Mouse (Mus musculus): ENCODE data around the gene Mfrp. TPM values are rescaled to one million over a fixed set of nuclear protein-coding genes. Genes with fewer than 3 reads are reported as not detected.

Mfrp gene
- polyA plus RNA-seq, 1 experiment from 2014 or later = not detected

DNA sequence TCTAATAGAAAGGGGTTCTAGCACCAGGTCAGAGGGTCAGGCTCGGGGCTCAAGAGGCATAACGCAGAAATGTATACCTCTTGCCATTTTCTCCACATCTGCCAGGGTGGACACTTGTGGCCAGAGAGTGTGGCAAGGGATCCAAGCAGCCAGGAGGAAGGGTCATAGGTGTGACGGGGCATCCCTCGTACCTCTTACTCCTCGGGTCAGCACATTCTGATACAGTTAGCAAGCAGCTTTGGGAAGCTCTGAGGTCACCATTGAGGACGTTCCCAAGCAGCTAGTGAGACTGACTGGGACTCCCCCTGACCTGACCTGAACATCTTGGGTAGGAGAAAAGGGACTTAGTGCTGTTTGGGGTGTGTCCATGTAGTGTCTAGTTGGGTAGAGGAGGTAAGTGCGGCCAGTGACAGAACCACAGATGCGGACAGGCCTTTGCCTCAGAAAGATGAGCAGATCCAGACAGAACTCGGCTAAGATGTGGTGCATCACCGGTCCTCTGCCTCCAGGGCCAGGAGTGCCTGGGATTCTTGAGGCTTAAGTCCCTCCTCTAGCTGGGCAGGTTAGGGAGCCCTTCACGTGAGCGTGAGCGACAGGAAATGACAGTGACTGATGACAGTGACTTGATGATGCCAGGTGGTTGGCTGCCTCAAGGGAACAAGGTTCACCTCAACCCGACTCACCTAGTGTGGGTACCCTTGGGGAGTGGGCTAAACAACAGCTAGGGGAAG lies 31.3 kb upstream of the Mfrp start:
- WGBS = 79% methylated on average over 14 of the region's 14 CpGs
- Histone ChIP-seq H3K27ac (ENCODE audit: low read depth, low read length) (no peak overlapping the region), H3K4me2 (ENCODE audit: low read length) (no peak overlapping the region), H3K27me3 (replicated peaks; ENCODE audit: control insufficient read depth, insufficient read depth, low read length) (no peaks in the 10 kb centered on the region), H3K4me1 (ENCODE audit: control insufficient read depth, insufficient read depth, low read length) (peaks cover 21% of the 10 kb centered on the region), H3K9me3 (replicated peaks; ENCODE audit: control insufficient read depth, low read length) (no peaks in the 10 kb centered on the region), H3K36me3 (ENCODE audit: control insufficient read depth, insufficient read depth, low read length) (no peaks in the 10 kb centered on the region), H3K9ac (ENCODE audit: low read length) (no peak overlapping the region), H3K4me3 (ENCODE audit: low read depth, low read length) (no peak overlapping the region)
- no peak for ATAC-seq
- DNase-seq (ENCODE audit: low spot score) = no peak

DNA sequence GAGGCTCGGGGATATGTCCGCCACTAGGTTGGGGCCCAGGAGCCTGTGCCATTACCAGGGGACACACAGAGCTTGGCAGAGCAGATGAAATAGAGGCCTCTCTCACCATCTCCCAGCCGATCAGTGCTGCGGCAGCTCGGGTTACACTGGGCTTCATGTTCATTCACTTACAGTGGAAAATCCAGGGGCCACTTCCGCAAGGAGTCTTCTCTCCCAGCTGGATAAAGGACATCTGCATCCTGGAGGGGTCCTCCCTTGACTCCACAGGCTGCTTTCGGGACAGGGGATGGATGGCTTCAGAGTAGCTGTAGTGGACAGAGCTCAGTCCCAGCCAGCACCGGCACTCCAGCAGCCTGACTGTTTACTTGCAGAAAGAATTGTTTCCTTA lies 30.7 kb upstream of the Mfrp start:
- DNase-seq (ENCODE audit: low spot score) = no peak
- no peak overlapping the region for H3K4me3 ChIP-seq (ENCODE audit: low read depth, low read length)
- no peaks in the 10 kb centered on the region for H3K27me3 ChIP-seq (replicated peaks; ENCODE audit: control insufficient read depth, insufficient read depth, low read length)
- H3K4me2 ChIP-seq (ENCODE audit: low read length) = no peak overlapping the region
- no peaks in the 10 kb centered on the region for H3K36me3 ChIP-seq (ENCODE audit: control insufficient read depth, insufficient read depth, low read length)
- 0 out of 2 replicates have a peak overlapping the region, but pooled peaks have one; percentile 5 for H3K9ac ChIP-seq (ENCODE audit: low read length)
- peaks cover 21% of the 10 kb centered on the region for H3K4me1 ChIP-seq (ENCODE audit: control insufficient read depth, insufficient read depth, low read length)
- no peak for ATAC-seq
- H3K27ac ChIP-seq (ENCODE audit: low read depth, low read length) = no peak overlapping the region
- 57% methylated on average over 8 of the region's 8 CpGs for WGBS
- H3K9me3 ChIP-seq (replicated peaks; ENCODE audit: control insufficient read depth, low read length) = no peaks in the 10 kb centered on the region

- Histone ChIP-seq H3K4me3 (ENCODE audit: low read depth, low read length) (no peak overlapping the region), H3K27ac (ENCODE audit: low read depth, low read length) (peak overlapping the region; percentile 65), H3K36me3 (ENCODE audit: control insufficient read depth, insufficient read depth, low read length) (no peaks in the 10 kb centered on the region), H3K9me3 (replicated peaks; ENCODE audit: control insufficient read depth, low read length) (no peaks in the 10 kb centered on the region), H3K4me2 (ENCODE audit: low read length) (peak overlapping the region; percentile 20; the same call in 1 of the 2 replicates), H3K4me1 (ENCODE audit: control insufficient read depth, insufficient read depth, low read length) (peaks cover 23% of the 10 kb centered on the region), H3K27me3 (replicated peaks; ENCODE audit: control insufficient read depth, insufficient read depth, low read length) (no peaks in the 10 kb centered on the region), H3K9ac (ENCODE audit: low read length) (0 out of 2 replicates have a peak overlapping the region, but pooled peaks have one; percentile 5)
- WGBS = 13% methylated on average over 11 of the region's 11 CpGs
- ATAC-seq (peak; percentile 67), DNase-seq (ENCODE audit: low spot score) (peak; percentile 69)
Measured at GRCm38 (mm10) chr9:44071914-44072598, 29.5 kb upstream of the Mfrp start.

- H3K4me3 ChIP-seq (ENCODE audit: low read depth, low read length) = no peak overlapping the region
- H3K4me1 ChIP-seq (ENCODE audit: control insufficient read depth, insufficient read depth, low read length) = peaks cover 19% of the 10 kb centered on the region
- H3K4me2 ChIP-seq (ENCODE audit: low read length) = no peak overlapping the region
- DNase-seq (ENCODE audit: low spot score) = peak; percentile 39
- 18% methylated on average over 4 of the region's 4 CpGs for WGBS
- 0 out of 2 replicates have a peak overlapping the region, but pooled peaks have one; percentile 5 for H3K9ac ChIP-seq (ENCODE audit: low read length)
- no peaks in the 10 kb centered on the region for H3K9me3 ChIP-seq (replicated peaks; ENCODE audit: control insufficient read depth, low read length)
- no peaks in the 10 kb centered on the region for H3K27me3 ChIP-seq (replicated peaks; ENCODE audit: control insufficient read depth, insufficient read depth, low read length)
- ATAC-seq = peak; percentile 51
- peak overlapping the region; percentile 65 for H3K27ac ChIP-seq (ENCODE audit: low read depth, low read length)
- no peaks in the 10 kb centered on the region for H3K36me3 ChIP-seq (ENCODE audit: control insufficient read depth, insufficient read depth, low read length)
Measured at GRCm38 (mm10) chr9:44072599-44072915, 29.0 kb upstream of the Mfrp start.

GRCm38 (mm10) chr9:44073115-44073514 lies 28.4 kb upstream of the Mfrp start:
- Histone ChIP-seq H3K27me3 (replicated peaks; ENCODE audit: control insufficient read depth, insufficient read depth, low read length) (no peaks in the 10 kb centered on the region), H3K4me3 (ENCODE audit: low read depth, low read length) (no peak overlapping the region), H3K36me3 (ENCODE audit: control insufficient read depth, insufficient read depth, low read length) (no peaks in the 10 kb centered on the region), H3K9me3 (replicated peaks; ENCODE audit: control insufficient read depth, low read length) (no peaks in the 10 kb centered on the region), H3K4me2 (ENCODE audit: low read length) (no peak overlapping the region; the same call in 1 of the 2 replicates), H3K9ac (ENCODE audit: low read length) (no peak overlapping the region), H3K4me1 (ENCODE audit: control insufficient read depth, insufficient read depth, low read length) (peaks cover 19% of the 10 kb centered on the region), H3K27ac (ENCODE audit: low read depth, low read length) (no peak overlapping the region)
- WGBS = 42% methylated on average over 5 of the region's 5 CpGs
- no peak for DNase-seq (ENCODE audit: low spot score)
- no peak for ATAC-seq

- H3K9ac ChIP-seq (ENCODE audit: low read length) = no peak overlapping the region
- peaks cover 28% of the 10 kb centered on the region for H3K4me1 ChIP-seq (ENCODE audit: control insufficient read depth, insufficient read depth, low read length)
- DNase-seq (ENCODE audit: low spot score) (no peak), ATAC-seq (no peak)
- no peak overlapping the region for H3K4me2 ChIP-seq (ENCODE audit: low read length)
- 62% methylated on average over 9 of the region's 9 CpGs for WGBS
- 0 out of 2 replicates have a peak, but pooled peaks cover 2% of the 10 kb centered on the region for H3K36me3 ChIP-seq (ENCODE audit: control insufficient read depth, insufficient read depth, low read length)
- H3K9me3 ChIP-seq (replicated peaks; ENCODE audit: control insufficient read depth, low read length) = no peaks in the 10 kb centered on the region
- no peak overlapping the region for H3K4me3 ChIP-seq (ENCODE audit: low read depth, low read length)
- H3K27me3 ChIP-seq (replicated peaks; ENCODE audit: control insufficient read depth, insufficient read depth, low read length) = no peaks in the 10 kb centered on the region
- H3K27ac ChIP-seq (ENCODE audit: low read depth, low read length) = no peak overlapping the region
Measured at GRCm38 (mm10) chr9:44074395-44075275, 26.9 kb upstream of the Mfrp start.

DNA sequence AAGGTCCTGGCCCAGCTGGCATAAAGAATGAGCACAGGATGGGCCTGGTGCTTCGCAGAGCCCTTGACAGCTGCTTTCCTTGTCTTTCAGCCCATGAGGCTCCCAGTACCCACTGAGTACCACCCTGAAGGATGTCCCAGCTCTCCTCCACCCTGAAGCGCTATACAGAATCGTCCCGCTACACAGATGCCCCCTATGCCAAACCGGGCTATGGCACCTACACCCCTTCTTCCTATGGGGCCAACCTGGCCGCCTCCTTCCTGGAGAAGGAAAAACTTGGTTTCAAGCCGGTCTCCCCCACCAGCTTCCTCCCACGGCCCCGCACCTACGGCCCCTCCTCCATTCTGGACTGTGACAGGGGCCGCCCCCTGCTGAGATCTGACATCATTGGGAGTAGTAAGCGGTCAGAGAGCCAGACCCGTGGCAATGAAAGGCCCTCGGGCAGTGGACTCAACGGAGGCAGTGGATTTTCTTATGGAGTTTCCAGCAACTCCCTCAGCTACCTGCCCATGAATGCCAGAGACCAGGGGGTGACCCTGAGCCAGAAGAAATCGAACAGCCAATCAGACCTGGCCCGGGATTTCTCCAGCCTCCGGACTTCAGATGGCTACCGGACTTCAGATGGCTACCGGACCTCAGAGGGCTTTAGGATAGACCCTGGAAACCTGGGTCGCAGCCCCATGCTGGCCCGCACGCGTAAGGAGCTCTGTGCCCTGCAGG lies 26.1 kb upstream of the Mfrp start:
- Histone ChIP-seq H3K36me3 (ENCODE audit: control insufficient read depth, insufficient read depth, low read length) (0 out of 2 replicates have a peak, but pooled peaks cover 2% of the 10 kb centered on the region), H3K4me1 (ENCODE audit: control insufficient read depth, insufficient read depth, low read length) (peaks cover 28% of the 10 kb centered on the region), H3K9me3 (replicated peaks; ENCODE audit: control insufficient read depth, low read length) (no peaks in the 10 kb centered on the region), H3K4me2 (ENCODE audit: low read length) (no peak overlapping the region), H3K4me3 (ENCODE audit: low read depth, low read length) (no peak overlapping the region), H3K27ac (ENCODE audit: low read depth, low read length) (no peak overlapping the region), H3K27me3 (replicated peaks; ENCODE audit: control insufficient read depth, insufficient read depth, low read length) (no peaks in the 10 kb centered on the region), H3K9ac (ENCODE audit: low read length) (peak overlapping the region; percentile 3; the same call in 1 of the 2 replicates)
- no peak for DNase-seq (ENCODE audit: low spot score)
- no peak for ATAC-seq
- 72% methylated on average over 24 of the region's 24 CpGs for WGBS

DNA sequence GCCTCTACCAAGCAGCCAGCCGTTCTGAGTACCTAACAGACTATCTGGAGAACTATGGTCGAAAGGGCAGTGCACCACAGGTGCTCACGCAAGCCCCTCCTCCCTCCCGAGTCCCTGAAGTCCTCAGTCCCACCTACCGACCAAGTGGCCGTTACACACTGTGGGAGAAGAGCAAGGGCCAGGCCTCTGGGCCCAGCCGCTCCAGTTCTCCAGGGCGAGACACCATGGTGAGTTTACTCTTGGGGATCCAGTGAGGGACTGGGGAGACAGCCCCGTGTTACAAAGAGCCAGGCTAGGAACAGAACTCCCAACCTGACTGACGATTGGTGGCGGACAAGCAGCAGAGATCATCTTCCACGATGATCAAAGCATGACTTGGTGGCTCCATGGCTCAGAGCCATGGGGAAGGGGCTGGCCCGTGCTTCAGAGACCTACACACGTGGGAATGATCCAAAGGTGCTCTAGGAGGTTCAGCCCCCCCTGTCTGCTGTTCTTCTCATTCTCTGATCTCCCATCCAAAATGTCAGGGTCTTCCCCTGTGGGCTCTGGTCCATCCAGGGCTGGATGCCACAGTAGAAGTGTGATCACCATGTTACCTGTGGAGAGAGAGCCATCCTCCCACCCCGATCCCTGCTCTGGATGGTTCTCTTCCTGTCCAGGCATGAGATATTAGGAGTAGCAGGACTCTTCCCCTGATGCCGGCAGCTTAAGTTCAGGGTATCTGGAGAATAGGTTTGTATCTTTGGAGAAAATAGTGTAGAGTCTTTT lies 25.3 kb upstream of the Mfrp start:
- DNase-seq (ENCODE audit: low spot score) (no peak), ATAC-seq (no peak)
- Histone ChIP-seq H3K27me3 (replicated peaks; ENCODE audit: control insufficient read depth, insufficient read depth, low read length) (no peaks in the 10 kb centered on the region), H3K36me3 (ENCODE audit: control insufficient read depth, insufficient read depth, low read length) (0 out of 2 replicates have a peak, but pooled peaks cover 2% of the 10 kb centered on the region), H3K27ac (ENCODE audit: low read depth, low read length) (no peak overlapping the region), H3K9ac (ENCODE audit: low read length) (no peak overlapping the region), H3K9me3 (replicated peaks; ENCODE audit: control insufficient read depth, low read length) (no peaks in the 10 kb centered on the region), H3K4me2 (ENCODE audit: low read length) (no peak overlapping the region), H3K4me3 (ENCODE audit: low read depth, low read length) (no peak overlapping the region), H3K4me1 (ENCODE audit: control insufficient read depth, insufficient read depth, low read length) (peaks cover 30% of the 10 kb centered on the region)
- WGBS = 67% methylated on average over 16 of the region's 16 CpGs

Measured in forebrain, embryonic 14.5 days (tissue).